Mouse (Mus musculus) liver, adult 2 months (tissue): ENCODE results near the gene Pir.

Source experiments
- CTCF ChIP-seq: fragments of 200-500 bp; IDR thresholded peaks from 2 replicates; pipeline ENCODE4 v1.5.1; 2011; ENCODE audit warnings: low read depth, low read length, control low read depth
- POLR2A ChIP-seq: fragments of 200-500 bp; IDR thresholded peaks from 2 replicates; pipeline ENCODE4 v1.6.1; 2011; ENCODE audit warnings: low read length, control low read depth; ENCODE audit not compliant: insufficient read depth; ENCODE audit errors: extremely low read depth

GRCm38 (mm10) chrX:164258057-164258456 lies 11.1 kb upstream of the Pir start, which contains the start of gene Bmx:
- no peak for TF ChIP-seq CTCF
- no peak for TF ChIP-seq POLR2A
